Mouse (Mus musculus): Measurements from ENCODE around the gene C2cd2l.
"Not testable (repeated sequence)": the region's sequence is repeated elsewhere in the genome, so short reads cannot be mapped to it uniquely, and the experiment has no call there.

Gene C2cd2l

GRCm38 (mm10) chr9:44332918-44333638 is 13.0 kb upstream of the C2cd2l start:
- Histone ChIP-seq H3K27me3 (ENCODE audit: insufficient read depth, low read length) (no peaks in the 10 kb centered on the region), H3K4me1 (replicated peaks; ENCODE audit: low read depth, low read length) (peaks cover 45% of the 10 kb centered on the region)

GRCm38 (mm10) chr9:44330736-44331135 is 10.7 kb upstream of the C2cd2l start:
- H3K27me3 ChIP-seq (ENCODE audit: insufficient read depth, low read length): no peaks in the 10 kb centered on the region
- no peak overlapping the region for H3K4me3 ChIP-seq (replicated peaks; ENCODE audit: low read length)
- peaks cover 39% of the 10 kb centered on the region for H3K4me1 ChIP-seq (replicated peaks; ENCODE audit: low read depth, low read length)
- H3K9me3 ChIP-seq (ENCODE audit: low read length): no peaks in the 10 kb centered on the region
- peaks cover 54% of the 10 kb centered on the region for H3K36me3 ChIP-seq (ENCODE audit: insufficient read depth, low read length)
- TF ChIP-seq POU5F1 (IDR thresholded peaks at IDR 0.05; ENCODE audit: borderline replicate concordance, low read length): no peak
- TF ChIP-seq CTCF (conservative IDR thresholded peaks at IDR 0.05; ENCODE audit: low read length): no peak
- TF ChIP-seq NANOG (IDR thresholded peaks at IDR 0.05; ENCODE audit: borderline replicate concordance, low read length): no peak

More at GRCm38 (mm10) chr9:44332918-44333638, 13.0 kb upstream of the C2cd2l start:
- H3K9me3 ChIP-seq (ENCODE audit: low read length): no peaks in the 10 kb centered on the region
- TF ChIP-seq NANOG (IDR thresholded peaks at IDR 0.05; ENCODE audit: borderline replicate concordance, low read length): peak; percentile 70; the same call in 1 of the 2 replicates
- TF ChIP-seq POU5F1 (IDR thresholded peaks at IDR 0.05; ENCODE audit: borderline replicate concordance, low read length): peak; percentile 59; the same call in 1 of the 2 replicates
- no peak for TF ChIP-seq CTCF (conservative IDR thresholded peaks at IDR 0.05; ENCODE audit: low read length)
- H3K4me3 ChIP-seq (replicated peaks; ENCODE audit: low read length): peak overlapping the region; percentile 75
- H3K36me3 ChIP-seq (ENCODE audit: insufficient read depth, low read length): peaks cover 73% of the 10 kb centered on the region

GRCm38 (mm10) chr9:44327926-44328325 is 7.8 kb upstream of the C2cd2l start:
- peak overlapping the region; percentile 85 for H3K4me3 ChIP-seq (replicated peaks; ENCODE audit: low read length)
- TF ChIP-seq NANOG (IDR thresholded peaks at IDR 0.05; ENCODE audit: borderline replicate concordance, low read length): no peak
- no peak for TF ChIP-seq CTCF (conservative IDR thresholded peaks at IDR 0.05; ENCODE audit: low read length)
- TF ChIP-seq POU5F1 (IDR thresholded peaks at IDR 0.05; ENCODE audit: borderline replicate concordance, low read length): no peak
- H3K27me3 ChIP-seq (ENCODE audit: insufficient read depth, low read length): no peaks in the 10 kb centered on the region
- H3K9me3 ChIP-seq (ENCODE audit: low read length): no peaks in the 10 kb centered on the region
- H3K4me1 ChIP-seq (replicated peaks; ENCODE audit: low read depth, low read length): peaks cover 44% of the 10 kb centered on the region
- H3K36me3 ChIP-seq (ENCODE audit: insufficient read depth, low read length): peaks cover 46% of the 10 kb centered on the region

GRCm38 (mm10) chr9:44327064-44327711 is 7.1 kb upstream of the C2cd2l start:
- H3K4me1 ChIP-seq (replicated peaks; ENCODE audit: low read depth, low read length): peaks cover 44% of the 10 kb centered on the region
- H3K27me3 ChIP-seq (ENCODE audit: insufficient read depth, low read length): no peaks in the 10 kb centered on the region
- peaks cover 40% of the 10 kb centered on the region for H3K36me3 ChIP-seq (ENCODE audit: insufficient read depth, low read length)
- H3K9me3 ChIP-seq (ENCODE audit: low read length): no peaks in the 10 kb centered on the region
- H3K4me3 ChIP-seq (replicated peaks; ENCODE audit: low read length): peak overlapping the region; percentile 85
- TF ChIP-seq NANOG (IDR thresholded peaks at IDR 0.05; ENCODE audit: borderline replicate concordance, low read length): no peak
- no peak for TF ChIP-seq CTCF (conservative IDR thresholded peaks at IDR 0.05; ENCODE audit: low read length)
- no peak for TF ChIP-seq POU5F1 (IDR thresholded peaks at IDR 0.05; ENCODE audit: borderline replicate concordance, low read length)

- Histone ChIP-seq H3K4me3 (replicated peaks; ENCODE audit: low read length) (peak overlapping the region; percentile 85), H3K4me1 (replicated peaks; ENCODE audit: low read depth, low read length) (peaks cover 42% of the 10 kb centered on the region), H3K9me3 (ENCODE audit: low read length) (no peaks in the 10 kb centered on the region), H3K27me3 (ENCODE audit: insufficient read depth, low read length) (no peaks in the 10 kb centered on the region), H3K36me3 (ENCODE audit: insufficient read depth, low read length) (peaks cover 35% of the 10 kb centered on the region)
- no peak for TF ChIP-seq POU5F1 (IDR thresholded peaks at IDR 0.05; ENCODE audit: borderline replicate concordance, low read length)
- TF ChIP-seq CTCF (conservative IDR thresholded peaks at IDR 0.05; ENCODE audit: low read length): no peak
- TF ChIP-seq NANOG (IDR thresholded peaks at IDR 0.05; ENCODE audit: borderline replicate concordance, low read length): no peak
Observed at GRCm38 (mm10) chr9:44326371-44327063, 6.4 kb upstream of the C2cd2l start.

- TF ChIP-seq POU5F1 (IDR thresholded peaks at IDR 0.05; ENCODE audit: borderline replicate concordance, low read length) (no peak), CTCF (conservative IDR thresholded peaks at IDR 0.05; ENCODE audit: low read length) (no peak), NANOG (IDR thresholded peaks at IDR 0.05; ENCODE audit: borderline replicate concordance, low read length) (no peak)
- Histone ChIP-seq H3K27me3 (ENCODE audit: insufficient read depth, low read length) (no peaks in the 10 kb centered on the region), H3K4me3 (replicated peaks; ENCODE audit: low read length) (peak within 1 kb of the TSS; percentile 85)
Observed at GRCm38 (mm10) chr9:44325768-44326370, 5.8 kb upstream of the C2cd2l start, which contains the start of gene Dpagt1. Dpagt1 (plus strand) TSS chr9:44326019.

GRCm38 (mm10) chr9:44325032-44325767 is 5.1 kb upstream of the C2cd2l start:
- not testable (repeated sequence) for H3K4me3 ChIP-seq (replicated peaks; ENCODE audit: low read length); H3K9me3 ChIP-seq (ENCODE audit: low read length); H3K27me3 ChIP-seq (ENCODE audit: insufficient read depth, low read length)
- peaks cover 44% of the 10 kb centered on the region for H3K4me1 ChIP-seq (replicated peaks; ENCODE audit: low read depth, low read length)
- peaks cover 23% of the 10 kb centered on the region for H3K36me3 ChIP-seq (ENCODE audit: insufficient read depth, low read length)

More at GRCm38 (mm10) chr9:44325768-44326370, 5.8 kb upstream of the C2cd2l start, which contains the start of gene Dpagt1:
- peaks cover 29% of the 10 kb centered on the region for H3K36me3 ChIP-seq (ENCODE audit: insufficient read depth, low read length)
- H3K9me3 ChIP-seq (ENCODE audit: low read length): no peaks in the 10 kb centered on the region
- peaks cover 41% of the 10 kb centered on the region for H3K4me1 ChIP-seq (replicated peaks; ENCODE audit: low read depth, low read length)
